Mouse (Mus musculus) frontal cortex, postnatal 10 days (tissue): Measurements from ENCODE around the gene Slc31a1.

ENCODE experiments used
- DNase-seq, 2 experiments: peaks; one replicate each; pipeline ENCODE4 v3.0.0; 2022; ENCODE audit warnings: low spot score in 2 of 2, mixed read lengths in 1 of 2

Gene Slc31a1

GRCm38 (mm10) chr4:62360088-62360804, at the start of gene Slc31a1, which contains the start of gene Fkbp15:
Slc31a1 (plus strand) TSS chr4:62360727.
Fkbp15 (minus strand) TSS chr4:62360548.
- DNase-seq = peak; percentile 96

GRCm38 (mm10) chr4:62312821-62313220, 47.7 kb upstream of the Slc31a1 start:
- no peak for DNase-seq

GRCm38 (mm10) chr4:62313641-62314211, 46.8 kb upstream of the Slc31a1 start:
- no peak for DNase-seq

- no peak for DNase-seq
These were observed 46.0 kb upstream of the Slc31a1 start for GRCm38 (mm10) chr4:62314516-62314915.

GRCm38 (mm10) chr4:62316456-62316855, 44.1 kb upstream of the Slc31a1 start:
- DNase-seq = no peak

- DNase-seq = no peak
These were observed 42.2 kb upstream of the Slc31a1 start for GRCm38 (mm10) chr4:62318294-62318693.

- DNase-seq = no peak
These were observed 37.8 kb upstream of the Slc31a1 start for GRCm38 (mm10) chr4:62322684-62323083.

- no peak for DNase-seq
These were observed 34.4 kb upstream of the Slc31a1 start for GRCm38 (mm10) chr4:62326111-62326510.

- no peak for DNase-seq
These were observed 31.4 kb upstream of the Slc31a1 start for GRCm38 (mm10) chr4:62328941-62329660.

GRCm38 (mm10) chr4:62331977-62332376, 28.6 kb upstream of the Slc31a1 start:
- DNase-seq = no peak

GRCm38 (mm10) chr4:62338536-62338935, 22.0 kb upstream of the Slc31a1 start:
- no peak for DNase-seq

GRCm38 (mm10) chr4:62344000-62344399, 16.5 kb upstream of the Slc31a1 start:
- DNase-seq = no peak

GRCm38 (mm10) chr4:62345827-62346226, 14.7 kb upstream of the Slc31a1 start:
- no peak for DNase-seq

- DNase-seq = no peak
These were observed 12.8 kb upstream of the Slc31a1 start for GRCm38 (mm10) chr4:62347605-62348328.

GRCm38 (mm10) chr4:62348329-62348705, 12.2 kb upstream of the Slc31a1 start:
- no peak for DNase-seq

- DNase-seq = no peak
These were observed 11.2 kb upstream of the Slc31a1 start for GRCm38 (mm10) chr4:62349371-62349770.

- no peak for DNase-seq
These were observed 2.8 kb upstream of the Slc31a1 start for GRCm38 (mm10) chr4:62357631-62358148.

- DNase-seq = no peak
These were observed 1.2 kb upstream of the Slc31a1 start for GRCm38 (mm10) chr4:62359256-62359775.

GRCm38 (mm10) chr4:62360805-62361455, 403 bp downstream of the Slc31a1 start:
- DNase-seq = no peak

GRCm38 (mm10) chr4:62361571-62361970, 1.0 kb downstream of the Slc31a1 start:
- no peak for DNase-seq

- no peak for DNase-seq
These were observed 1.5 kb downstream of the Slc31a1 start for GRCm38 (mm10) chr4:62361997-62362396.
